Mouse (Mus musculus): Measurements from ENCODE around the gene Fancf. TPM values are rescaled to one million over a fixed set of nuclear protein-coding genes. Genes with fewer than 3 reads are reported as not detected.

Gene Fancf
- polyA plus RNA-seq, 1 experiment, result 6.8 TPM

GRCm38 (mm10) chr7:51823562-51824338, 38.3 kb downstream of the Fancf start:
- no peak overlapping the region for H3K4me3 ChIP-seq (ENCODE audit: low read depth, low read length)
- no peaks in the 10 kb centered on the region for H3K4me1 ChIP-seq (ENCODE audit: control insufficient read depth, insufficient read depth, low read length)
- no peak overlapping the region for H3K9ac ChIP-seq (ENCODE audit: low read depth, poor library complexity, severe bottlenecking)
- TF ChIP-seq CTCF (IDR thresholded peaks at IDR 0.05; ENCODE audit: low read depth, low read length) (no peak), EP300 (IDR thresholded peaks at IDR 0.05; ENCODE audit: insufficient read depth, low read depth, low read length) (no peak), POLR2A (IDR thresholded peaks at IDR 0.05; ENCODE audit: insufficient read depth, low read length) (no peak)
- no peak overlapping the region for H3K27ac ChIP-seq (ENCODE audit: insufficient read depth, low read length)
- H3K27me3 ChIP-seq (ENCODE audit: control insufficient read depth, insufficient read depth, low read length, poor library complexity, severe bottlenecking), result no peaks in the 10 kb centered on the region
- H3K36me3 ChIP-seq (ENCODE audit: control insufficient read depth, insufficient read depth, low read length, poor library complexity, severe bottlenecking), result no peaks in the 10 kb centered on the region
- H3K9me3 ChIP-seq (replicated peaks; ENCODE audit: control insufficient read depth, insufficient read depth, low read length, poor library complexity, severe bottlenecking), result no peaks in the 10 kb centered on the region

GRCm38 (mm10) chr7:51821467-51821866, 40.6 kb downstream of the Fancf start:
- Histone ChIP-seq H3K4me1 (ENCODE audit: control insufficient read depth, insufficient read depth, low read length) (no peaks in the 10 kb centered on the region), H3K27me3 (ENCODE audit: control insufficient read depth, insufficient read depth, low read length, poor library complexity, severe bottlenecking) (no peaks in the 10 kb centered on the region), H3K4me3 (ENCODE audit: low read depth, low read length) (no peak overlapping the region)

DNA sequence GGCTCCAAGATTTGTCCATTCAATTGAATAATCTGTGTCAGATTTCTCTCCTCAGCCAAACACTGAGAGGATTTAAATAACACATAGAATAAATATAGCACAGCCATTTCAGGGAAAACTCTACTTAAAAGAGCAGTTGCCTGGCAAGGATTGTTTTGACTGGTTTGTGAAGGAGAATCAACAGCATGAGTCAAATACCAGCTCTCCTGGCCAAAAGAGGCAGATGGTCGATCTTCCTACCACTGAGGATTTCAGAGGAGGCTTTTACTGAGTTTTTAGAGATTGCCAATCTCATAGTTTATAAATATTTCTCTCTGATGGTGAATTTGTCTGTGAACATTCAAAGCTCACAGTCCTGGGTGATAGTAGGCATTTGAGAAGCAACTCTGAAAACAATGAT, 42.2 kb downstream of the Fancf start:
- Histone ChIP-seq H3K4me3 (ENCODE audit: low read depth, low read length) (no peak overlapping the region), H3K4me1 (ENCODE audit: control insufficient read depth, insufficient read depth, low read length) (no peaks in the 10 kb centered on the region), H3K27me3 (ENCODE audit: control insufficient read depth, insufficient read depth, low read length, poor library complexity, severe bottlenecking) (no peaks in the 10 kb centered on the region), H3K27ac (ENCODE audit: insufficient read depth, low read length) (no peak overlapping the region), H3K36me3 (ENCODE audit: control insufficient read depth, insufficient read depth, low read length, poor library complexity, severe bottlenecking) (no peaks in the 10 kb centered on the region), H3K9me3 (replicated peaks; ENCODE audit: control insufficient read depth, insufficient read depth, low read length, poor library complexity, severe bottlenecking) (no peaks in the 10 kb centered on the region), H3K9ac (ENCODE audit: low read depth, poor library complexity, severe bottlenecking) (no peak overlapping the region)
- TF ChIP-seq EP300 (IDR thresholded peaks at IDR 0.05; ENCODE audit: insufficient read depth, low read depth, low read length) (no peak), CTCF (IDR thresholded peaks at IDR 0.05; ENCODE audit: low read depth, low read length) (no peak), POLR2A (IDR thresholded peaks at IDR 0.05; ENCODE audit: insufficient read depth, low read length) (no peak)

More at GRCm38 (mm10) chr7:51821467-51821866, 40.6 kb downstream of the Fancf start:
- no peak overlapping the region for H3K27ac ChIP-seq (ENCODE audit: insufficient read depth, low read length)
- H3K9ac ChIP-seq (ENCODE audit: low read depth, poor library complexity, severe bottlenecking), result no peak overlapping the region
- H3K9me3 ChIP-seq (replicated peaks; ENCODE audit: control insufficient read depth, insufficient read depth, low read length, poor library complexity, severe bottlenecking), result no peaks in the 10 kb centered on the region
- no peaks in the 10 kb centered on the region for H3K36me3 ChIP-seq (ENCODE audit: control insufficient read depth, insufficient read depth, low read length, poor library complexity, severe bottlenecking)
- no peak for TF ChIP-seq POLR2A (IDR thresholded peaks at IDR 0.05; ENCODE audit: insufficient read depth, low read length)
- no peak for TF ChIP-seq CTCF (IDR thresholded peaks at IDR 0.05; ENCODE audit: low read depth, low read length)
- no peak for TF ChIP-seq EP300 (IDR thresholded peaks at IDR 0.05; ENCODE audit: insufficient read depth, low read depth, low read length)

DNA sequence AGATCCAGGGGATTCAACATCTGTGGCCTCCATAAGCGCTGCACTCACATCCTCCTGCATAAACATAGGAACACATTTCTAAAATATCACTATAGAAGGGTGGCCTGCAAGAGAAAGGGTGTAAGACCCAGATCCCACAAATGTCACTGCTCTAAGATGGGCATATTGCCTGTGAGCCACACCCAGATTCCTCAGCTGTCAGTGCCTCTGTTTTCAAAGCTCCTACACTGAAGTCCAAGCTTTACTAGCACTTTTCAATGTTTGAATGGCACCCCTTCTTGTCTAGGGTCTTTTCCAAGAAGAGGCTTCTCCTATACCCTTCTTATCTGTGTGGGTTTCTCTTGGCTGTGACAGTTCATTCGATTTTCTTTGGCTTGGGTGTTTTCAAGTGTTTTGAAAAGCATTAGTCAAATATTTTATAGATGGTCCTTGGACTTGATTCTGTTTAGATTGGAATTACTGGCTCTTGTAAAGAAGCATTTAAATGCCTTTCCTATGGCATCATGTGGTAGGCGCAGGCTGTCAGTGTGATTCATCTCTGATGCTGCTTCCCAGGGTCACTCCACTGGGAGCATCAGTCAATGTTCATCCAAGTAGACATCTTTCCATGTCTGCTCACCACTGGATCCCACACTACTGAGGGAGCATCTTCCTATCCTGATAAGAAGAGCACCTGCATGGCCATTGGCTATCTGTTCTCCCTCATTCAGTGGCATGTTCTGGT, 43.7 kb downstream of the Fancf start:
- H3K9me3 ChIP-seq (replicated peaks; ENCODE audit: control insufficient read depth, insufficient read depth, low read length, poor library complexity, severe bottlenecking), result no peaks in the 10 kb centered on the region
- no peak overlapping the region for H3K27ac ChIP-seq (ENCODE audit: insufficient read depth, low read length)
- no peak overlapping the region for H3K9ac ChIP-seq (ENCODE audit: low read depth, poor library complexity, severe bottlenecking)
- no peaks in the 10 kb centered on the region for H3K27me3 ChIP-seq (ENCODE audit: control insufficient read depth, insufficient read depth, low read length, poor library complexity, severe bottlenecking)
- H3K4me1 ChIP-seq (ENCODE audit: control insufficient read depth, insufficient read depth, low read length), result no peaks in the 10 kb centered on the region
- TF ChIP-seq CTCF (IDR thresholded peaks at IDR 0.05; ENCODE audit: low read depth, low read length) (no peak), POLR2A (IDR thresholded peaks at IDR 0.05; ENCODE audit: insufficient read depth, low read length) (no peak), EP300 (IDR thresholded peaks at IDR 0.05; ENCODE audit: insufficient read depth, low read depth, low read length) (no peak)
- no peaks in the 10 kb centered on the region for H3K36me3 ChIP-seq (ENCODE audit: control insufficient read depth, insufficient read depth, low read length, poor library complexity, severe bottlenecking)
- no peak overlapping the region for H3K4me3 ChIP-seq (ENCODE audit: low read depth, low read length)

DNA sequence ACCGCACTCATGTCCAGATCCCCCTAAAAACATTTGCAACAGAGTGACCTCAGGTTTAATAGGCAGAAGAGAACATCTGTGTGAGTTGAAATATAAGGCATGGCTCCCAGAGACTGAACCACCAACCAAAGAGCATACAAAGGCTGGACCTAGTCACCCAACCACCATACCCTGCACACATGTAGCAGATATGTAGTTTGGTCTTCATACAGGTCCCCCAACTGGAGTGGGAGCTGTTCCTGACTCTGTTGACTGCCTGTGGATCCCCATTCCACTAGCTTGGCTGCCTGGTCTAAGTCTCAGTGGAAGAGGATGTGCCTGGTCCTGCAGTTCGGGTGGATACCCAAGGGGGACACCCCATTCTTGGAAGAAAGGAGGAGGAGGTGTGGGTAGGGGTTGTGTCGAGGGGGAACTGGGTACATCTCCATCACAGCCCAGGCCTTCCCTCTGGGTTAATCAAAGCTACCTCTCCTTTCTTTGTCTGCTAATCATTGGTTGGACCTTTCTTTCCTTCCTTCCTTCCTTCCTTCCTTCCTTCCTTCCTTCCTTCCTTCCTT, 45.7 kb downstream of the Fancf start:
- no peak overlapping the region for H3K27ac ChIP-seq (ENCODE audit: insufficient read depth, low read length)
- H3K4me3 ChIP-seq (ENCODE audit: low read depth, low read length), result no peak overlapping the region
- no peaks in the 10 kb centered on the region for H3K27me3 ChIP-seq (ENCODE audit: control insufficient read depth, insufficient read depth, low read length, poor library complexity, severe bottlenecking)
- no peak overlapping the region for H3K9ac ChIP-seq (ENCODE audit: low read depth, poor library complexity, severe bottlenecking)
- no peaks in the 10 kb centered on the region for H3K9me3 ChIP-seq (replicated peaks; ENCODE audit: control insufficient read depth, insufficient read depth, low read length, poor library complexity, severe bottlenecking)
- no peak for TF ChIP-seq POLR2A (IDR thresholded peaks at IDR 0.05; ENCODE audit: insufficient read depth, low read length)
- TF ChIP-seq CTCF (IDR thresholded peaks at IDR 0.05; ENCODE audit: low read depth, low read length), result no peak
- no peak for TF ChIP-seq EP300 (IDR thresholded peaks at IDR 0.05; ENCODE audit: insufficient read depth, low read depth, low read length)
- H3K36me3 ChIP-seq (ENCODE audit: control insufficient read depth, insufficient read depth, low read length, poor library complexity, severe bottlenecking), result no peaks in the 10 kb centered on the region
- no peaks in the 10 kb centered on the region for H3K4me1 ChIP-seq (ENCODE audit: control insufficient read depth, insufficient read depth, low read length)

All from ES-Bruce4 (cell line).